Mouse (Mus musculus): ENCODE results near the gene Alkbh6. TPM values are rescaled to one million over a fixed set of nuclear protein-coding genes. Genes with fewer than 3 reads are reported as not detected.
A peak's percentile ranks its signal among the peaks of the same experiment; 100 is the strongest.

Gene Alkbh6
- polyA plus RNA-seq, 2 experiments: 13.8 to 16.0 TPM

- WGBS (ENCODE audit: insufficient replicate concordance): 45% methylated on average over 10 of the region's 10 CpGs
These were observed 13.4 kb upstream of the Alkbh6 start for GRCm38 (mm10) chr7:30295103-30295502.

DNA sequence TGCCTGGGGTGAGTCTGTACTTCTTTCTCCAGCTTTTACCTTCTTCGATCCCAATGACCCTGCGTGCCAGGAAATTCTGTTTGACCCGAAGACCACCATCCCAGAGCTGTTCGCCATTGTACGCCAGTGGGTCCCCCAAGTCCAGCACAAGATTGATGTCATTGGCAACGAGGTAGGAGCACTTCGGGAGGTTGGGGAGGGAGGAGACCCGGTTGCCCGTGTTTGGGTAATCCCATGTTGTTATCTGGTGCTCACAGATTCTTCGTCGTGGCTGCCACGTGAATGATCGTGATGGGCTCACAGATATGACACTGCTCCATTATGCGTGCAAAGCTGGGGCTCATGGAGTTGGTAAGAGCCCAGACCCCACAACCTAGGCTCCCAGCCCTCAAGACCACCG lies 11.7 kb upstream of the Alkbh6 start:
- TF ChIP-seq CTCF (IDR thresholded peaks at IDR 0.05; ENCODE audit: low read depth) (no peak), EP300 (IDR thresholded peaks at IDR 0.05; ENCODE audit: low read depth) (no peak)
- Histone ChIP-seq H3K9me3 (ENCODE audit: control insufficient read depth, low read length) (no peaks in the 10 kb centered on the region), H3K27ac (no peak overlapping the region), H3K27me3 (ENCODE audit: control insufficient read depth, insufficient read depth, low read length) (no peaks in the 10 kb centered on the region), H3K4me3 (ENCODE audit: insufficient read depth in 1 of 2, low read depth in 2 of 2, low read length in 2 of 2) (no peak overlapping the region), H3K4me1 (replicated peaks; ENCODE audit: control insufficient read depth in 2 of 2, insufficient read depth in 2 of 2, low read length in 1 of 2) (no peaks in the 10 kb centered on the region), H3K9ac (replicated peaks) (no peak overlapping the region), H3K4me2 (ENCODE audit: low read depth) (no peak overlapping the region), H3K36me3 (replicated peaks; ENCODE audit: control insufficient read depth, insufficient read depth, low read depth) (no peaks in the 10 kb centered on the region)
- DNase-seq (ENCODE audit: low read depth in 3 of 3, low spot score in 3 of 3): no peak
- no peak for ATAC-seq (ENCODE audit: insufficient read depth)
- 49% methylated on average over 15 of the region's 15 CpGs for WGBS (ENCODE audit: insufficient replicate concordance)

More at GRCm38 (mm10) chr7:30295103-30295502, 13.4 kb upstream of the Alkbh6 start:
- Histone ChIP-seq H3K9me3 (ENCODE audit: control insufficient read depth, low read length) (no peaks in the 10 kb centered on the region), H3K4me3 (ENCODE audit: insufficient read depth in 1 of 2, low read depth in 2 of 2, low read length in 2 of 2) (no peak overlapping the region), H3K4me2 (ENCODE audit: low read depth) (no peak overlapping the region), H3K27me3 (ENCODE audit: control insufficient read depth, insufficient read depth, low read length) (no peaks in the 10 kb centered on the region), H3K9ac (replicated peaks) (no peak overlapping the region), H3K36me3 (replicated peaks; ENCODE audit: control insufficient read depth, insufficient read depth, low read depth) (no peaks in the 10 kb centered on the region), H3K4me1 (replicated peaks; ENCODE audit: control insufficient read depth in 2 of 2, insufficient read depth in 2 of 2, low read length in 1 of 2) (no peaks in the 10 kb centered on the region), H3K27ac (no peak overlapping the region)
- TF ChIP-seq EP300 (IDR thresholded peaks at IDR 0.05; ENCODE audit: low read depth): no peak
- no peak for TF ChIP-seq CTCF (IDR thresholded peaks at IDR 0.05; ENCODE audit: low read depth)
- no peak for DNase-seq (ENCODE audit: low read depth in 3 of 3, low spot score in 3 of 3)
- ATAC-seq (ENCODE audit: insufficient read depth): no peak

DNA sequence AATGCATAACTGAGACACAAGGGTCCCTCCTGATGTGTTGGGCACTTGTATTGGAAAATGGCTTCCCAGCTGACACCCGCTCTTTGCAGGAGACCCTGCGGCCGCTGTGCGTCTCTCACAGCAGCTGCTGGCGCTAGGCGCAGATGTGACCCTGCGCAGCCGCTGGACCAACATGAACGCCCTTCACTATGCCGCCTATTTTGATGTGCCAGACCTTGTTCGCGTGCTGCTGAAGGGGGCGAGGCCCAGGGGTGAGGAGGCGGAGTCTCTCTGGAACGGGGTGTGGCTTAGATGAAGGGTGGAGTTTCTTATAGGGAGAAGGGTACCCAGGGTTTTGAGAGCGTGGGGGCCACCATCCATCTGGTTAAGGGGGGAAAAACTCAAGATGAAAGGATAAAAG lies 11.3 kb upstream of the Alkbh6 start:
- Histone ChIP-seq H3K4me2 (ENCODE audit: low read depth) (no peak overlapping the region), H3K9me3 (ENCODE audit: control insufficient read depth, low read length) (no peaks in the 10 kb centered on the region), H3K27ac (no peak overlapping the region), H3K36me3 (replicated peaks; ENCODE audit: control insufficient read depth, insufficient read depth, low read depth) (no peaks in the 10 kb centered on the region), H3K9ac (replicated peaks) (no peak overlapping the region), H3K4me3 (ENCODE audit: insufficient read depth in 1 of 2, low read depth in 2 of 2, low read length in 2 of 2) (no peak overlapping the region), H3K4me1 (replicated peaks; ENCODE audit: control insufficient read depth in 2 of 2, insufficient read depth in 2 of 2, low read length in 1 of 2) (no peaks in the 10 kb centered on the region), H3K27me3 (ENCODE audit: control insufficient read depth, insufficient read depth, low read length) (no peaks in the 10 kb centered on the region)
- DNase-seq (ENCODE audit: low read depth in 3 of 3, low spot score in 3 of 3) (no peak), ATAC-seq (ENCODE audit: insufficient read depth) (no peak)
- WGBS (ENCODE audit: insufficient replicate concordance): 65% methylated on average over 16 of the region's 16 CpGs
- TF ChIP-seq CTCF (IDR thresholded peaks at IDR 0.05; ENCODE audit: low read depth) (no peak), EP300 (IDR thresholded peaks at IDR 0.05; ENCODE audit: low read depth) (no peak)

DNA sequence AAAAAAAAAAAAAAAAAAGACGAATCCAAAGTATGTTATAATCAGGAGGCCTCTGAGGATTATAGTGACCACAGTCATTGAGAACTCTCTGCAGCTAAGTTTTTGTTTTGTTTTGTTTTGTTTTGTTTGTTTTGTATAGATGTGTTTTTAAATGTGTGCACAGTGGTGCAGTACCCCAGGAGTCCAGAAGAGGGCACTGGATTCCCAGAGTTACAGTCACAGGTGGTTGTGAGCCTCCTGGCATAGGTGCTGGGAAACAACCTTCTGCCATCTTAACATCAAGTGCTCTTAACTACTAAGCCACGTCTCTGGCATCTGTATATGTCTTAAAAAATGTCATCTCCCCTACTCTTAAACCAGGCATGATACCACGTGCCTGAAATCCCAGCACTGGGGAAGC lies 7.6 kb upstream of the Alkbh6 start:
- H3K9me3 ChIP-seq (ENCODE audit: control insufficient read depth, low read length): no peaks in the 10 kb centered on the region
- ATAC-seq (ENCODE audit: insufficient read depth): no peak
- no peak for DNase-seq (ENCODE audit: low read depth in 3 of 3, low spot score in 3 of 3)
- H3K4me3 ChIP-seq (ENCODE audit: insufficient read depth in 1 of 2, low read depth in 2 of 2, low read length in 2 of 2): no peak overlapping the region
- no peaks in the 10 kb centered on the region for H3K27me3 ChIP-seq (ENCODE audit: control insufficient read depth, insufficient read depth, low read length)
- no peak overlapping the region for H3K27ac ChIP-seq
- H3K4me2 ChIP-seq (ENCODE audit: low read depth): no peak overlapping the region
- H3K4me1 ChIP-seq (replicated peaks; ENCODE audit: control insufficient read depth in 2 of 2, insufficient read depth in 2 of 2, low read length in 1 of 2): no peaks in the 10 kb centered on the region
- H3K36me3 ChIP-seq (replicated peaks; ENCODE audit: control insufficient read depth, insufficient read depth, low read depth): no peaks in the 10 kb centered on the region
- no peak for TF ChIP-seq EP300 (IDR thresholded peaks at IDR 0.05; ENCODE audit: low read depth)
- peak; percentile 80 for TF ChIP-seq CTCF (IDR thresholded peaks at IDR 0.05; ENCODE audit: low read depth)
- H3K9ac ChIP-seq (replicated peaks): no peak overlapping the region
- WGBS (ENCODE audit: insufficient replicate concordance): 28% methylated on average over 3 of the region's 3 CpGs

- Histone ChIP-seq H3K36me3 (replicated peaks; ENCODE audit: control insufficient read depth, insufficient read depth, low read depth) (no peaks in the 10 kb centered on the region), H3K27me3 (ENCODE audit: control insufficient read depth, insufficient read depth, low read length) (no peaks in the 10 kb centered on the region), H3K4me3 (ENCODE audit: insufficient read depth in 1 of 2, low read depth in 2 of 2, low read length in 2 of 2) (no peak overlapping the region), H3K9me3 (ENCODE audit: control insufficient read depth, low read length) (no peaks in the 10 kb centered on the region), H3K27ac (no peak overlapping the region), H3K4me2 (ENCODE audit: low read depth) (no peak overlapping the region), H3K4me1 (replicated peaks; ENCODE audit: control insufficient read depth in 2 of 2, insufficient read depth in 2 of 2, low read length in 1 of 2) (peaks cover 0 to 9% of the 10 kb centered on the region in 2 experiments; a peak in 2 of 4 replicates), H3K9ac (replicated peaks) (no peak overlapping the region)
- 75% methylated on average over 16 of the region's 16 CpGs for WGBS (ENCODE audit: insufficient replicate concordance)
- DNase-seq (ENCODE audit: low read depth in 3 of 3, low spot score in 3 of 3) (no peak), ATAC-seq (ENCODE audit: insufficient read depth) (no peak)
- TF ChIP-seq EP300 (IDR thresholded peaks at IDR 0.05; ENCODE audit: low read depth): no peak
- TF ChIP-seq CTCF (IDR thresholded peaks at IDR 0.05; ENCODE audit: low read depth): peak; percentile 61
These were observed 2.3 kb upstream of the Alkbh6 start for GRCm38 (mm10) chr7:30306083-30306779.

All from liver, embryonic 14.5 days (tissue).